Mouse (Mus musculus) stomach, postnatal 0 days (tissue): ENCODE results near the gene Dap. TPM values are rescaled to one million over a fixed set of nuclear protein-coding genes. Genes with fewer than 3 reads are reported as not detected.
A peak's percentile ranks its signal among the peaks of the same experiment; 100 is the strongest.

Source experiments
- ATAC-seq: fragments of 200-750 bp; cut with Nextera tagmentation; 2 replicates; pipeline ENCODE4 v1.8.0; 2017; ENCODE audit not compliant: low FRiP score, low TSS enrichment
- DNase-seq: peaks from one replicate; pipeline ENCODE4 v3.0.0-alpha.2; 2016; ENCODE audit warnings: low spot score
- H3K27ac ChIP-seq: fragments of 300-500 bp; sonication (generic); replicated peaks from 2 replicates; pipeline ENCODE4 v1.5.1; 2014; ENCODE audit warnings: mild to moderate bottlenecking, control low read depth
- H3K27me3 ChIP-seq: fragments of 300-500 bp; sonication (generic); 2 replicates; pipeline ENCODE4 v1.6.1; 2014; ENCODE audit warnings: low read length; ENCODE audit not compliant: control insufficient read depth, insufficient read depth
- H3K36me3 ChIP-seq: fragments of 300-500 bp; sonication (generic); 2 replicates; pipeline ENCODE4 v1.6.1; 2014; ENCODE audit warnings: low read length, mixed read lengths; ENCODE audit not compliant: control insufficient read depth, insufficient read depth
- H3K4me1 ChIP-seq: fragments of 300-500 bp; sonication (generic); replicated peaks from 2 replicates; pipeline ENCODE4 v1.6.1; 2014; ENCODE audit warnings: antibody characterized with exemption; ENCODE audit not compliant: control insufficient read depth, insufficient read depth
- H3K4me2 ChIP-seq: fragments of 300-500 bp; sonication (generic); replicated peaks from 2 replicates; pipeline ENCODE4 v1.6.1; 2014; ENCODE audit warnings: low read depth, mild to moderate bottlenecking, control low read depth, moderate library complexity
- H3K4me3 ChIP-seq: fragments of 300-500 bp; sonication (generic); 2 replicates; pipeline ENCODE4 v1.5.1; 2014; ENCODE audit warnings: low read depth, low read length, control low read depth
- H3K9ac ChIP-seq: fragments of 300-500 bp; sonication (generic); 2 replicates; pipeline ENCODE4 v1.6.1; 2014; ENCODE audit warnings: mild to moderate bottlenecking, low read length, control low read depth, mixed read lengths
- H3K9me3 ChIP-seq: fragments of 300-500 bp; sonication (generic); 2 replicates; pipeline ENCODE4 v1.6.1; 2016; ENCODE audit warnings: low read length; ENCODE audit not compliant: control insufficient read depth
- CTCF ChIP-seq: IDR thresholded peaks from 2 replicates; pipeline ENCODE4 v1.5.1; 2016; ENCODE audit warnings: antibody characterized with exemption, low read depth, mild to moderate bottlenecking, moderate library complexity
- EP300 ChIP-seq: optimal IDR thresholded peaks from 2 replicates; pipeline ENCODE3; 2016; ENCODE audit warnings: antibody characterized with exemption
- WGBS: fragments of 180-500 bp; shearing (Covaris S2); extraction: QIAGEN DNeasy Blood & Tissue Kit; methylation state at CpG from one replicate; pipeline ENCODE4 v1.1.7; 2014; 5-methylcytosine and 5-hydroxymethylcytosine counted together
- polyA plus RNA-seq: library from polyadenylated mRNA; unstranded; fragments of >200 nt; fragmentation: Nextera tagmentation; extraction: Ambion mirVana; gene quantifications from 2 replicates; pipeline ENCODE4 v1.2.1, GENCODE M21; 2015

Dap gene
- polyA plus RNA-seq, 1 experiment from 2014 or later: 120 TPM

- no peak for TF ChIP-seq EP300
- H3K27me3 ChIP-seq: no peaks in the 10 kb centered on the region
- ATAC-seq (no peak), DNase-seq (peak; percentile 45)
- H3K4me2 ChIP-seq: peak overlapping the region; percentile 90
- no peaks in the 10 kb centered on the region for H3K36me3 ChIP-seq
- peak overlapping the region; percentile 97 for H3K9ac ChIP-seq
- 22% methylated on average over 13 of the region's 13 CpGs for WGBS
- H3K4me3 ChIP-seq: peak overlapping the region; percentile 93
- peak overlapping the region; percentile 96 for H3K27ac ChIP-seq
- no peaks in the 10 kb centered on the region; the same call in 1 of the 2 replicates for H3K4me1 ChIP-seq
- H3K9me3 ChIP-seq: no peaks in the 10 kb centered on the region
Observed at GRCm38 (mm10) chr15:31224806-31225642, 910 bp downstream of the Dap start.

GRCm38 (mm10) chr15:31225643-31226325 is 1.7 kb downstream of the Dap start:
- no peak overlapping the region for H3K27ac ChIP-seq
- H3K4me3 ChIP-seq: peak overlapping the region; percentile 93; the same call in 1 of the 2 replicates
- H3K4me1 ChIP-seq: no peaks in the 10 kb centered on the region; the same call in 1 of the 2 replicates
- peak overlapping the region; percentile 90 for H3K4me2 ChIP-seq
- ATAC-seq (no peak), DNase-seq (no peak)
- 65% methylated on average over 4 of the region's 4 CpGs for WGBS
- H3K9ac ChIP-seq: no peak overlapping the region
- H3K9me3 ChIP-seq: no peaks in the 10 kb centered on the region
- H3K36me3 ChIP-seq: no peaks in the 10 kb centered on the region
- no peak for TF ChIP-seq CTCF
- no peak for TF ChIP-seq EP300
- H3K27me3 ChIP-seq: no peaks in the 10 kb centered on the region

GRCm38 (mm10) chr15:31226464-31226863 is 2.4 kb downstream of the Dap start:
- WGBS: 52% methylated on average over 6 of the region's 6 CpGs
- TF ChIP-seq EP300 (no peak), CTCF (peak; percentile 43)

GRCm38 (mm10) chr15:31227793-31228192 is 3.7 kb downstream of the Dap start:
- TF ChIP-seq CTCF: no peak
- no peak overlapping the region for H3K4me2 ChIP-seq
- H3K9me3 ChIP-seq: no peaks in the 10 kb centered on the region
- H3K4me3 ChIP-seq: no peak overlapping the region
- H3K27ac ChIP-seq: no peak overlapping the region
- no peaks in the 10 kb centered on the region; the same call in 1 of the 2 replicates for H3K4me1 ChIP-seq
- no peaks in the 10 kb centered on the region; the same call in 1 of the 2 replicates for H3K36me3 ChIP-seq
- DNase-seq (no peak), ATAC-seq (no peak)
- 83% methylated on average over 8 of the region's 8 CpGs for WGBS
- H3K9ac ChIP-seq: no peak overlapping the region
- H3K27me3 ChIP-seq: no peaks in the 10 kb centered on the region

More at GRCm38 (mm10) chr15:31226464-31226863, 2.4 kb downstream of the Dap start:
- peak; percentile 29 for DNase-seq
- Histone ChIP-seq H3K9me3 (no peaks in the 10 kb centered on the region), H3K4me2 (no peak overlapping the region), H3K9ac (no peak overlapping the region), H3K4me1 (no peaks in the 10 kb centered on the region; the same call in 1 of the 2 replicates), H3K27me3 (no peaks in the 10 kb centered on the region), H3K27ac (no peak overlapping the region), H3K4me3 (no peak overlapping the region), H3K36me3 (no peaks in the 10 kb centered on the region)
- ATAC-seq: no peak

- H3K4me1 ChIP-seq: no peaks in the 10 kb centered on the region
- H3K9me3 ChIP-seq: no peaks in the 10 kb centered on the region
- no peak for ATAC-seq
- peaks cover 4% of the 10 kb centered on the region; the same call in 1 of the 2 replicates for H3K36me3 ChIP-seq
- H3K4me2 ChIP-seq: no peak overlapping the region
- no peak for DNase-seq
- no peak overlapping the region for H3K27ac ChIP-seq
- WGBS: 97% methylated on average over 1 of the region's 1 CpGs
- no peak overlapping the region for H3K9ac ChIP-seq
- no peak overlapping the region for H3K4me3 ChIP-seq
- no peaks in the 10 kb centered on the region for H3K27me3 ChIP-seq
- TF ChIP-seq CTCF (no peak), EP300 (no peak)
Observed at GRCm38 (mm10) chr15:31233006-31233405, 8.9 kb downstream of the Dap start.
